Mouse (Mus musculus) neural tube, embryonic 14.5 days (tissue): ENCODE data around the gene 1110008P14Rik. TPM values are rescaled to one million over a fixed set of nuclear protein-coding genes. Genes with fewer than 3 reads are reported as not detected.

Experiments
- ATAC-seq: fragments of 200-750 bp; cut with Nextera tagmentation; 2 replicates; pipeline ENCODE4 v1.8.0; 2017; ENCODE audit warnings: low read depth, mild to moderate bottlenecking, moderate TSS enrichment, moderate library complexity
- H3K27ac ChIP-seq: fragments of 300-500 bp; sonication (generic); 2 replicates; pipeline ENCODE4 v1.5.1; 2014; ENCODE audit warnings: low read depth, mild to moderate bottlenecking, control low read depth, low read length, moderate library complexity, mixed read lengths
- H3K27me3 ChIP-seq: fragments of 300-500 bp; sonication (generic); 2 replicates; pipeline ENCODE4 v1.6.1; 2014; ENCODE audit warnings: low read length; ENCODE audit not compliant: control insufficient read depth, insufficient read depth
- H3K36me3 ChIP-seq: fragments of 300-500 bp; sonication (generic); 2 replicates; pipeline ENCODE4 v1.6.1; 2014; ENCODE audit warnings: low read length, mixed read lengths; ENCODE audit not compliant: control insufficient read depth, insufficient read depth
- H3K4me1 ChIP-seq: fragments of 300-500 bp; sonication (generic); 2 replicates; pipeline ENCODE4 v1.6.1; 2014; ENCODE audit warnings: low read length; ENCODE audit not compliant: control insufficient read depth, insufficient read depth
- H3K4me2 ChIP-seq: fragments of 300-500 bp; sonication (generic); 2 replicates; pipeline ENCODE4 v1.6.1; 2014; ENCODE audit warnings: mild to moderate bottlenecking, low read depth, low read length, control low read depth
- H3K4me3 ChIP-seq: fragments of 300-500 bp; sonication (generic); 2 replicates; pipeline ENCODE4 v1.5.1; 2014; ENCODE audit warnings: low read depth, low read length, control low read depth, mixed read lengths
- H3K9ac ChIP-seq: fragments of 300-500 bp; sonication (generic); replicated peaks from 2 replicates; pipeline ENCODE4 v1.6.1; 2014; ENCODE audit warnings: low read depth, mild to moderate bottlenecking, control low read depth, low read length, mixed read lengths
- H3K9me3 ChIP-seq: fragments of 300-500 bp; sonication (generic); 2 replicates; pipeline ENCODE4 v1.6.1; 2016; ENCODE audit warnings: low read length; ENCODE audit not compliant: control insufficient read depth
- WGBS: fragments of 180-500 bp; shearing (Covaris S2); extraction: QIAGEN DNeasy Blood & Tissue Kit; methylation state at CpG from one replicate; pipeline ENCODE4 v1.1.7; 2014; 5-methylcytosine and 5-hydroxymethylcytosine counted together
- polyA plus RNA-seq: library from polyadenylated mRNA; unstranded; fragments of >200 nt; fragmentation: Nextera tagmentation; extraction: Ambion mirVana; gene quantifications from 2 replicates; pipeline ENCODE4 v1.2.1, GENCODE M21; 2014

Gene 1110008P14Rik
- polyA plus RNA-seq, 1 experiment from 2014 or later = 198 TPM

DNA sequence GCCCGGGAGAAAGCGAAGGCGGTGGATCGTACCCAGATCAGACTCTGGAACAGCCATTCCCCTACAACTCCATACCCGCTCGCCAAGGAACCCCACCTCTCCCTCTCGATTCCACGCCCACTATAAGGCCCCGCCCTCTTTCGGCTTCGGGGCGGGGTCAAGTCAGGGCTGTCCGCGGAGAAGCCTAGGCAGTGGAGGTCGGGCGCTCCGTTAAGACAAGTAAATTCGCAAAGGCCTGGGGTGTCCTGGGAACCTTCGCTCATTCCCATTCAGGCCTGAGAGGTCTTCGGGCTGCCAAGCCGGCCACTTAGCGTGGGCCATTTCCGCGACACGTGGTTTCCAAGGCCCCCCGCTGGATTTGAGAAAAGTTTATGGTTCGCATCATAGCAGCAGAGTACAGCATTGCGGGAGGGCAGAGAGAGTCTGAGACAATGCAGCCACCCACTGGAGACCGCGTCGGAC lies 13.8 kb upstream of the 1110008P14Rik start, which contains the start of gene Ptges2:
Gene Ptges2, plus strand, starts transcription at position 413 of the 462 bp plus-strand sequence.
- ATAC-seq = peak; percentile 90
- H3K9ac ChIP-seq = peak within 1 kb of the TSS; percentile 86
- H3K27ac ChIP-seq = peak within 1 kb of the TSS; percentile 75
- peak within 1 kb of the TSS; percentile 94 for H3K4me3 ChIP-seq
- peaks cover 13% of the 10 kb centered on the region for H3K4me1 ChIP-seq
- 0% methylated on average over 31 of the region's 31 CpGs for WGBS
- peaks cover 8% of the 10 kb centered on the region; the same call in 1 of the 2 replicates for H3K36me3 ChIP-seq
- peak within 1 kb of the TSS; percentile 72 for H3K4me2 ChIP-seq
- H3K27me3 ChIP-seq = no peaks in the 10 kb centered on the region
- no peaks in the 10 kb centered on the region for H3K9me3 ChIP-seq

DNA sequence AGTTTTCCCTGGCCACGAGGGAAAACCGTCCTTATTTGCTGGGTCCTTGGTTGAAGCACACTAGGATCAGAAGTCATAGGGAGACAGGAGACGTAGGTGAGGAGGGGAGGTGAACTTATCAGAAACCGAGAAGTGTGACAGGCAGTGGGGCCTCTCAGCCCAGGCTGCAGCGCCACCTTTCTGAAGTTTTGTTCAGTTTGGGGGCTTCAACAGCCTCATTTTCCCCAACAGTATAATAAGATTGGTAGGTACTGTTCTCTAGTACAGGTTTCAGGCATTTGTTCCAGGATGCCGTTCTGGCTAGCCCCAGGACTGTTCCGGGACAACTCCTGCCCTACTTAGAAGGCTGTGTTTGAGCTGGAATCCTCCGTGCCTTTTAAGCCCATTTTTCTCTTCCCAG lies 13.2 kb upstream of the 1110008P14Rik start:
- WGBS = 6% methylated on average over 8 of the region's 8 CpGs
- Histone ChIP-seq H3K27ac (peak overlapping the region; percentile 75), H3K36me3 (peaks cover 3% of the 10 kb centered on the region; the same call in 1 of the 2 replicates), H3K9ac (peak overlapping the region; percentile 86), H3K9me3 (no peaks in the 10 kb centered on the region), H3K4me1 (peaks cover 13% of the 10 kb centered on the region), H3K27me3 (no peaks in the 10 kb centered on the region), H3K4me3 (peak overlapping the region; percentile 94), H3K4me2 (peak overlapping the region; percentile 72)
- no peak for ATAC-seq

DNA sequence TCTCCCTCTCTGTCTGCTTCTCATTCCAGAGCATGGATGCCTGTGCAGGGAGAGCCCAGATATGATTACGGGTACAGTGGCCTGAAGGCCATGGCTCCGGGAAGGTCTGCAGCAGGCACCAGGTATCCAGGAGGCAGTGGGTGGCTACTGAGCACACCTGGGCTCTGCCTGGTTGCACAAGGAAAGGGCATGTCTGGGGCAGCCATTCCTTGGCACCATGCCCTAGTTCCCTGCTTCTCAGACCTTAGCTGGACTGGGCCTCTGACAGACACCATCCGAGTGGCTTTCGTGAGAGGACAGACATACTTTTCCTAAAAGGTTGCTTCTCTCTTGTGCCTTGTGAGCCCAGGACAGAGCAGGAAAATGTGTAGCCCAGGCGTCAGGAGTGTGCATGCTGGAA lies 10.3 kb upstream of the 1110008P14Rik start:
- Histone ChIP-seq H3K4me2 (no peak overlapping the region), H3K4me1 (peaks cover 9% of the 10 kb centered on the region), H3K9me3 (no peaks in the 10 kb centered on the region), H3K27me3 (no peaks in the 10 kb centered on the region), H3K27ac (no peak overlapping the region), H3K36me3 (no peaks in the 10 kb centered on the region), H3K4me3 (no peak overlapping the region), H3K9ac (no peak overlapping the region)
- WGBS = 86% methylated on average over 5 of the region's 5 CpGs
- no peak for ATAC-seq

DNA sequence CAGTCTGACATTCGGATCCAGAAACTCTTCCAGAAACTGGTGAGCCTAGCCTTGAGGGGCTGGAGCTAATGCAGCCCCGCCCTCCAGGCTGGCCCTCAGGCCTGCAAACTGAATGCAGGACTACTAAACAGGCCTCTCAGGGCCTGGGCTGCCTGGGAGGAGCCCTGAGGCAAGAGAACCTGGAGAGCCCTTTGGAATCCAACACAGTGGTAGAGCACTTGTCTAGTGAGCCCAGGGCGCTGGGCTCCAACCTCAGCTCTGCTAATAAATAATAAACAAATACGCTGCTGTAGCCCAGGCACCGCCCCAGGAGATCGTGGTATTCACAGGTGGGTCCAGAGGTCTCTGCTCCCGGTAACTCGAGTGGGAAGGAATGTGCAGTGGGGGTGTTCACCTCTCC lies 9.1 kb upstream of the 1110008P14Rik start:
- no peaks in the 10 kb centered on the region for H3K27me3 ChIP-seq
- no peak overlapping the region for H3K4me2 ChIP-seq
- 0 out of 2 replicates have a peak, but pooled peaks cover 4% of the 10 kb centered on the region for H3K4me1 ChIP-seq
- WGBS = 75% methylated on average over 8 of the region's 8 CpGs
- H3K9me3 ChIP-seq = no peaks in the 10 kb centered on the region
- H3K4me3 ChIP-seq = no peak overlapping the region
- no peaks in the 10 kb centered on the region for H3K36me3 ChIP-seq
- no peak for ATAC-seq
- H3K27ac ChIP-seq = no peak overlapping the region
- no peak overlapping the region for H3K9ac ChIP-seq

DNA sequence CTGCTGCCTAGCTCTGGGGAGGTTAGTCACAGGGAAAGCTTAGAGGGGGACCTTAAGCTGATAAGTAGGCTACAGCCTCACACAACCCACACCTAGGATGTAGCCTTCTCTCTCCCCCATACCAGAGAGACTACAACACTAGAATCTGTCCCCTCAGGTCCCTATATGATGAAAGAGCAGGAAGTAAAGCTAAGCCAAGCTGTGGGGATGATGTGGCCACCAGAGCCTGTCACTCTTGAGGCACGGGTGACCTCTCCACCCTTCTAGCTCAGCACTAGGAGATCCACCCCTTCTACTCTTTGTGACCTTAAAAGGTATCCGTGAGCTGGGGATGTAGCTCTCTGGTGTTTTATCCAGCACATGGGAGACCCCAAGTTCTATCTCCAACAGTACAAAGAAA lies 7.4 kb upstream of the 1110008P14Rik start:
- no peak overlapping the region for H3K27ac ChIP-seq
- no peaks in the 10 kb centered on the region for H3K9me3 ChIP-seq
- WGBS = 72% methylated on average over 2 of the region's 2 CpGs
- no peaks in the 10 kb centered on the region for H3K4me1 ChIP-seq
- no peaks in the 10 kb centered on the region for H3K27me3 ChIP-seq
- H3K36me3 ChIP-seq = no peaks in the 10 kb centered on the region
- no peak for ATAC-seq
- H3K4me3 ChIP-seq = no peak overlapping the region
- no peak overlapping the region for H3K9ac ChIP-seq
- no peak overlapping the region for H3K4me2 ChIP-seq

GRCm38 (mm10) chr2:32387706-32388490 lies 6.2 kb upstream of the 1110008P14Rik start, which contains the start of gene Lcn2:
Lcn2 (minus strand) TSS chr2:32388252.
- no peak within 1 kb of the TSS for H3K9ac ChIP-seq
- no peaks in the 10 kb centered on the region for H3K27me3 ChIP-seq
- H3K4me3 ChIP-seq = no peak within 1 kb of the TSS
- WGBS = 63% methylated on average over 5 of the region's 5 CpGs
- ATAC-seq = no peak
- H3K4me2 ChIP-seq = no peak within 1 kb of the TSS
- no peak within 1 kb of the TSS for H3K27ac ChIP-seq
- H3K9me3 ChIP-seq = no peaks in the 10 kb centered on the region
- no peaks in the 10 kb centered on the region for H3K36me3 ChIP-seq
- H3K4me1 ChIP-seq = no peaks in the 10 kb centered on the region

GRCm38 (mm10) chr2:32382689-32383088 lies 951 bp upstream of the 1110008P14Rik start:
- Histone ChIP-seq H3K4me1 (peaks cover 11% of the 10 kb centered on the region), H3K4me3 (no peak overlapping the region), H3K9ac (no peak overlapping the region), H3K27me3 (no peaks in the 10 kb centered on the region; the same call in 1 of the 2 replicates), H3K27ac (no peak overlapping the region), H3K9me3 (no peaks in the 10 kb centered on the region), H3K36me3 (peaks cover 20% of the 10 kb centered on the region), H3K4me2 (no peak overlapping the region)
- no peak for ATAC-seq
- WGBS = 78% methylated on average over 2 of the region's 2 CpGs

DNA sequence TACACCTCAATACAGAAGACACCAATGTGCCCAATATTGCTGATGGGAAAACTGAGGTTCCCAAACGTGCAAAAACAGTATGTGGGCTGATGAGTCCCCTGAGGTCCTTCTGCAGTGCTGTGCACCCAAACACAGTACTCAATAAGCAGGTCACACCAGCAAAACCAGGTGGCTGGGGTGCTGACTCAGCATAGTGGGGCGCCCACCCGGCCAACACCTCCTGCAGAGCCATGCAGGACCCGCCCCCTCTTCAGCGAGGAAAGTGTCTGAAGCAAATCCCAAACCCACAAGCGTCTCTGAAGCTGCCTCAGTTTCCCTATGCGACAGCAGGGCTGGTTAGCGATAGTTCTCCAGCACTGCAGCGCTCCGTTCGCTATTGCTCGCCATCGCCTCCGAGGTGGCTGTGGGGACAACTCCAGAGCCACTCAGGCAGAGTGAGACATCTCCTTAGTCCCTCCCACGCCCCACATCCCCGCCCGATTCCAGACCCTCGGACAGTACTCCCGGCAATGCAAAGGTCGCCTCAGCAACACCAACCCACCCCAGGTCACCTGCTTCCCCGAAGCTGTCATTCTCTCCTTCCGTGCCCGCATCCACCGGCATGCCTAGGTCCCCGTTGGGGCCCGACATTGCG lies 480 bp downstream of the 1110008P14Rik start:
- Histone ChIP-seq H3K36me3 (peaks cover 34% of the 10 kb centered on the region), H3K27ac (no peak overlapping the region), H3K4me3 (peak overlapping the region; percentile 60), H3K27me3 (no peaks in the 10 kb centered on the region; the same call in 1 of the 2 replicates), H3K9me3 (no peaks in the 10 kb centered on the region), H3K4me1 (peaks cover 11% of the 10 kb centered on the region), H3K9ac (peak overlapping the region; percentile 65), H3K4me2 (peak overlapping the region; percentile 89)
- ATAC-seq = peak; percentile 66
- under 1% methylated on average over 27 of the region's 27 CpGs for WGBS

DNA sequence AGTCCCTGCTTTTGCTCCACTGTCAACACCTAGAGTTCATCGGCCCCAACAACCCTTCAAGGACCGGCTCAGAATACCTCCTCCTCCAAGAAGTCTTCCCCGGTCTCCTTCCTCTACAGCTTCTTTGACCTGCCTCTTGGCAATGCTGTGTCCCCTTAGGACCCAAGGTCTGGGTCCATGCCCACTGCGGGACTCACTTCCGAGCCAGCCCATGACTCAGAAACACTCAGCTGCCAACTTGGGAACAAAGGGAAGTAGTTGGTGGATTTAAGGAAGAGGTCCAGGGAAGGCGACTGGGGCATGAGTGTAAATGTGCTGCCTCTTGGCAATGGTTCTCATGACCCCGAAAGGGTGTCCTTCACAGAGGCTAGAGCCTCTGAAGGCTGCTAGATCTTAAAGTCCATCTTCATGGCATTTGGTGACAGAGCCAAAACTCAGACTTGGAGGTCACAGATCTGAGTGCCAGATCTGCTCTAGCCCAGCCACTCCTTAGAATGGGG lies 1.7 kb downstream of the 1110008P14Rik start:
- ATAC-seq = no peak
- Histone ChIP-seq H3K27me3 (no peaks in the 10 kb centered on the region; the same call in 1 of the 2 replicates), H3K4me1 (peaks cover 11% of the 10 kb centered on the region), H3K9me3 (no peaks in the 10 kb centered on the region), H3K36me3 (peaks cover 45% of the 10 kb centered on the region), H3K9ac (no peak overlapping the region), H3K27ac (no peak overlapping the region), H3K4me3 (no peak overlapping the region), H3K4me2 (no peak overlapping the region)
- 89% methylated on average over 7 of the region's 7 CpGs for WGBS
